Mouse (Mus musculus): Measurements from ENCODE around the gene Asprv1. TPM values are rescaled to one million over a fixed set of nuclear protein-coding genes. Genes with fewer than 3 reads are reported as not detected.
A peak's percentile ranks its signal among the peaks of the same experiment; 100 is the strongest.

Asprv1 gene
- total RNA-seq (2021): 0.41 TPM in 1 of 2 replicates, not detected in the other
- long read RNA-seq, experiment 1: 0 reads
- long read RNA-seq, experiment 2: 0 reads

- no peak for DNase-seq
These were observed at the start of gene Asprv1 for GRCm38 (mm10) chr6:86627946-86628345. Gene Asprv1, plus strand, starts transcription at chr6:86628164.

GRCm38 (mm10) chr6:86578396-86578795 lies 49.6 kb upstream of the Asprv1 start:
- DNase-seq: peak; percentile 78

- no peak for DNase-seq
These were observed 48.7 kb upstream of the Asprv1 start for GRCm38 (mm10) chr6:86579066-86579784.

GRCm38 (mm10) chr6:86579926-86580325 lies 48.0 kb upstream of the Asprv1 start:
- no peak for DNase-seq

- no peak for DNase-seq
These were observed 44.8 kb upstream of the Asprv1 start for GRCm38 (mm10) chr6:86583141-86583540.

GRCm38 (mm10) chr6:86583601-86584215 lies 44.3 kb upstream of the Asprv1 start:
- no peak for DNase-seq

- peak; percentile 83 for DNase-seq
These were observed 43.5 kb upstream of the Asprv1 start for GRCm38 (mm10) chr6:86584296-86585015.

GRCm38 (mm10) chr6:86585070-86585600 lies 42.8 kb upstream of the Asprv1 start:
- DNase-seq: peak; percentile 94

GRCm38 (mm10) chr6:86586070-86586469 lies 41.9 kb upstream of the Asprv1 start:
- DNase-seq: no peak

- no peak for DNase-seq
These were observed 39.5 kb upstream of the Asprv1 start for GRCm38 (mm10) chr6:86588429-86588828.

- no peak for DNase-seq
These were observed 34.6 kb upstream of the Asprv1 start for GRCm38 (mm10) chr6:86593146-86593897.

- peak; percentile 59 for DNase-seq
These were observed 33.3 kb upstream of the Asprv1 start for GRCm38 (mm10) chr6:86594636-86595035.

- DNase-seq: no peak
These were observed 32.0 kb upstream of the Asprv1 start for GRCm38 (mm10) chr6:86595865-86596440.

GRCm38 (mm10) chr6:86598742-86599193 lies 29.2 kb upstream of the Asprv1 start:
- no peak for DNase-seq

GRCm38 (mm10) chr6:86599197-86599596 lies 28.8 kb upstream of the Asprv1 start:
- peak; percentile 90 for DNase-seq

- DNase-seq: peak; percentile 75
These were observed 28.0 kb upstream of the Asprv1 start for GRCm38 (mm10) chr6:86599951-86600414.

GRCm38 (mm10) chr6:86605260-86605659 lies 22.7 kb upstream of the Asprv1 start:
- no peak for DNase-seq

- DNase-seq: no peak
These were observed 21.7 kb upstream of the Asprv1 start for GRCm38 (mm10) chr6:86606289-86606688.

GRCm38 (mm10) chr6:86607471-86607870 lies 20.5 kb upstream of the Asprv1 start:
- DNase-seq: no peak

- no peak for DNase-seq
These were observed 18.7 kb upstream of the Asprv1 start for GRCm38 (mm10) chr6:86609235-86609634.

GRCm38 (mm10) chr6:86610714-86611113 lies 17.2 kb upstream of the Asprv1 start:
- DNase-seq: peak; percentile 62
